Mouse (Mus musculus) T-helper 1 cell (primary cell): ENCODE data around the gene Smagp.

Experiments used
- in situ Hi-C: fragments of 300-600 bp; cut with MboI, MseI; formaldehyde crosslinking; loops from one replicate; pipeline ENCODE4 v1.15.1; 2025; ENCODE audit warnings: high pct_unique_total_duplicates

The Smagp gene

DNA sequence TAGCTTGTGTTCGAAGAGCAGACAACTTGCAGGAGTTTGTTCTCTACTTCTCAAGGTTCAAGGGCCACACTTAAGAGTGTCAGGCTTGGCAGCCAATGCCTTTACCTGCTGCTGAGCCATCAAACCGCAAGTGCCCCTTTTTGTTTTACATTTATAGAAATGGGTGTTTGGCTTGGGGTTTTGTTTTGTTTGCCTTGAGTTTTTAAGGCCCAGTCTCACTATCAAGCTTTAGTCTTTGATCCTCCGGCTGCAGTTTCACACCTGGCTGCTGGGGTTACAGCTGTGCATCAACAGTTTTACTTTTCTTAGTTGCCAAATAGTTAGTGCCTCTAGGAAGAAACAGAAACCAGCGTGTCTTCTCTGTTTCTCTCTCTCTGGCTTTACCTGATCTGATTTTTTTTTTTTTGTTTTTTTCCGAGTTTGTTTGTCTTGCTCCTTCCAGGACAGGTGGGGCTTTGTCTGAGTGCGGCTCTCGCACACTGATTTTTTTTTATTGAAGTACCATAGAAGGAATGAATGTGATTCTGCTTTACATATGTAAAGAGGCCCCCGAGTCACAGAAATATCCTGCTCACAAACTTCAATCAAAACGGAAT, 38.4 kb downstream of the Smagp start:
- in situ Hi-C loops, result no loop called here

DNA sequence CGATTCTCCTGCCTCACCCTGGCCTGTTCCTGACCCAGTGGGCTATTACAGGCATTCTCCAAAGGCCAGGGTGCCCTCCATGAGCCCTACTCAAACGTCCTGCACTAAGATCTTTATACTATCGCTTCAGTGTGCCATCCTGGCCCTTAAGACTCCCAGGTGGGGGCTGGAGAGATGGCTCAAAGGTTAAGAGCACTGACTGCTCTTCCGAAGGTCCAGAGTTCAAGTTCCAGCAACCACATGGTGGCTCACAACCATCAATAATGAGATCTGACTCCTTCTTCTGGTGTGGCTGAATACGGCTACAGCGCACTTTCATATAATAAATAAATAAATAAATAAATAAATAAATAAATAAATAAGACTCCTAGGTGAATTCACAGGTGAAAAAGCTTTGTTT, 43.9 kb downstream of the Smagp start:
- in situ Hi-C loops, result no loop called here

DNA sequence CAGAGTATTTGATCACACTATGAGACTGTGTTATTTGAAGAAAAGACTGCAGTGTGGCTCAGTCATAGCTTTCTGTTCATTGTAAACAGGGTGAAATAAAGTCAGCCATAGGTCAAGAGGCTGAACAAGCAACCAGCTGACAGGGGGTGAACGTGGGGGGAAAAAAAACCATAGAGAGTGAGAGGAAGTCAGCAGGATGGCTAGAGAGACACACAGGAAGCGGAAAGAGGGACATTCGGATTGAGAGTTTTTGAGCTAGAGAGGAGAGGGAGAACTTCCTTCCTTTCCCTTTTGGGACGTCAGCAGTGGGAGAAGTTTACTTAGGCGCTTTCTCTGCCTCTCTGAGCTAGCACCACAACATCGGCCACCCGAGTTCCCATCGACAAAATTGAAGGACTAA, 46.3 kb downstream of the Smagp start:
- in situ Hi-C loops, result no loop called here

DNA sequence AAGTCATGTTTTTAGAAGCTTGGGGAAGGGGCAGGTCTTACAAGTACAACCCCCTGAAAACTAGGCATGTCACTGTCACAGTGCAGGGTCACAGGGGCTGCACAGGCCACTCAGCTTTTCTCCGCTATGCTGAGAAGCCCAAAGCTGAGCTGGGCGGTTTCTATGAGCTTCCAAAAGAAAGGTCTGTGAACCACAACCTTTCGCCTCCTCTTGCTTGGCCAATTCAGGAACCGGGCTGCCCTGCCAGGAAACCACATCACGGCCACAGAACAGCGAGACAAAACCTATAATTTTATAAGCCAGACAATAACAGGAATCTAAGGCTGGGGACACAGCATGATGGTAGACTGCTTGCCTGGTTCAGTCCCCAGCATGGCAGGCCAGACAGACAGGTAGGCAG, 48.4 kb downstream of the Smagp start:
- in situ Hi-C loops, result no loop called here

DNA sequence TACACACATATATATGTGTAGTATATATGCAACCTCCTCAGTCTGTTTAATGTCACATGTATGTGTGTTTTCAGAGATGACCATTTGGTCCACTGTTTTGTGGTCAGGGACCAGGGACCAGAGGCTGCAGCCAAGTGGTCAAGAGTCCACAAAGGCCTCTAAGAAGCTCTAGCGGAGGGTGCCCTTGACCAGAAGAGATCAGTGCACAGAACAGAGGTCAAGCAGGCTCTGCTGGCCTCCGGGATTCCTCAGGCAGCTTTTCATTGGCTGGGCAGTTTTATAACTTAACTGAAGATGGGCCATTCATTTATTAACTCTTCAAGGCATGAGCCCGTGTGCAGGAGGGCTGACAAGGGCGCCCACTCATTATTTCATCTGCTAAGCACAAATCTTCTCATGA, 49.6 kb downstream of the Smagp start:
- in situ Hi-C loops, result no loop called here

DNA sequence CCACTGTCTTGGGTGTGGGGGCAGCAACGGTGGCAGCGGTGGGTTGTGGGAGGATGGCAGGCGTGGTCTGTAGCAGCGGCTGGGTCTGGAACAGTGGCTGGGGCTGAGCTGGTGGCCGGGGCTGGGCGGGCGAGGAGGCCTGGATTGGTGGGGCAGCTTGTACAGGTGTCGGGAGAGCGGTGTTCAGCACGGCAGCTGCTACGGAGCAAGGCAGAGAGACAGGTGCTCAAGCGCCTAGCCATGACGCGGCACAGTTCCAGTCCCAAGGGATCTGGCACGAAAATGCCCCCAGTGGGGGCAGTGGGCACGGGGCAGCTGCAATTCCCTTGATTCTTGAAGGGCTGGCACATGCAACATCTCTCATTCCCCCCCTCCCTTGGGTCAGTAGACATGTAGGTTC, 50.8 kb downstream of the Smagp start:
- in situ Hi-C loops, result no loop called here

DNA sequence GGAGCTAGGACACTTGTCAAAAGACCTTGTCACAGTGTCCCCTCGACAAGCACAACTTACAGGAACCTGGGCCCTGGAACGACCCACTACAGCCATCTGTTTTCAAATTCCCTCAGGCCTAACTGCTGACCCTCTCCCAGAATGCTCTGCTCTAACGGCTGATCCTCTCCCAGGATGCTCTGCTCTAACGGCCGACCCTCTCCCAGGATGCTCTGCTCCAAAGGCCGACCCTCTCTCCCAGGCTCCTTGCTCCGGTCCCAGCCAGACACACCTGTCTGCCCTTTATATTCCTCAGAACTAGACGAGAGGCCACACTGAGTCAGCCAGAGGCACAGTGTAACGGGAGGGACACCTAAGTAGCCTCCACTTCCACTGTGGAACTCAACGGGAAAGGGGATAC, 56.6 kb downstream of the Smagp start:
- in situ Hi-C loops, result no loop called here

DNA sequence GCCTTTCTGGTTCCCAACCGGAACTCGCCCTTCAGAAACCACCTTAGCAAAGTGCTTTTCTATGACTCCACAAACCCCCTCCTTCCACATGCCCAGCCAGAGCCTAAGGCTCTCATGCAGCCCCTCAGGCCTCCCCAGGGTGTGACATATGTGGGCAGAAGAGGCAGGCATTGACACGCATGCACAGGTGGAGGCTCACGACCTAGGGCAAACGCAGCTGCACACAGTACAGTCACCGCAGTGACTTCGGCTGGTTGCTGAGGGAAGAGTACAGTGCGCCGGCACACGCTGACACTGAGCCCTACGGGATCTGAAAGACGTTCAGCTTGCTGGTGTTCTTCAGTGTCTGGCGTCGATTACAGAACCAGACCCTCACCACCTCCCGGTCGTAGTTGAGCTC, 58.8 kb downstream of the Smagp start:
- in situ Hi-C loops, result no loop called here

DNA sequence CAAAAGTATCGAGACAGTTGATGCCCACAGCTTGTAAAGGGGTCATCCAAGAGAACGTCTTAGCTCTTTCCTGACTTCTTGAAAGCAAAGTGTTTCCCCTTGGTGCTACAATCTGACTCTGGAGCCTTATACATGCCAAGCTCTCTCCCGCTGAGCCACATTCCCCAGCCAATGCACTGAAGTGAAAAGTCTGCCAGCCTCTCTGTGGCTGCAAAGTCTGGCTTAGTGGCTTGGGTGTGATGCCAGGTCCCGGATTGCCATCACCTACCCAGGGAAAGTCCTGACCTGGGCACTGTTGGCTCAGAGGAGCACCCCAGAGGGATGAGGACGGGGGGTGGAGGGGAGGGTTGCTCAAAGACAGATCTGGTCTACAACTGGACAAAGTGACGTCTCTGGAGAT, 59.9 kb downstream of the Smagp start:
- in situ Hi-C loops, result no loop called here

DNA sequence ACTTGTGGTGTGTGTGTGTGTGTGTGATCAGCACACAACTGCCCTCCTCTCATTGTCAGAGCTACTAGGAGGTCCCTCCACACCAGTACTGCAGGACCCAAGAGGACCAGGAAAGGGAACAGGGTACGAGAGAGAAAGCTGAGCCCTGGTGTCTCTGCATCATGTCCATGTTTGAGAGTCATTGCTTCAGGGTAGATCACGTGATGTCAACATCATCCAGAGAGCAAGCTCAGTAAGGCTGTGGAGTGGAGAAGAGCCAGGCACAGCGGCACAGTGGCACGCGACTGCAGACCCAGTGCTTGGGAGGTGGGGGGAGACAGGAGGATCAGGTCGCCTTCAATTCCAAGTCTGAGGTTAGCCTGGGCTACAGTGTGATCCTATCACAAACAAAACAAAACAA, 60.3 kb downstream of the Smagp start:
- in situ Hi-C loops, result no loop called here

DNA sequence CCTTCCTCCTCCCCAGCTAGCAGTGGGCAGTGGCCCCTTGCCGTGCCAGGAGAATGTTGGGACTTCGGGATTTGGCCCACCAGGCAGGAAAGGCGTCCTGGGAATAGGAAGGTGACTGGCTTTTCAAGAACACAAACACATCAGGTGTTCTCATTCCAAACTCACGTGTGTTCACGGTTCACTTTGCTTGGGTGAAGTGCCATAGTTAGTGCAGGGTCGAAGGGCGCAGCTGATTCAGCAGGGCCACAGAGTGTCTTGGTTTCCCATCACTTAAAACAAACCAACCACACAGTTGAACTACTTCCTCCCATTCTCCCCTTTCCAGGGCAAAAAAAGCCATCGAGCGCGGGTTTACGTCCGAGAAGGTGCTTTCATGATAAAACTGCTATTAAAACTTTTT, 61.4 kb downstream of the Smagp start:
- in situ Hi-C loops, result no loop called here

DNA sequence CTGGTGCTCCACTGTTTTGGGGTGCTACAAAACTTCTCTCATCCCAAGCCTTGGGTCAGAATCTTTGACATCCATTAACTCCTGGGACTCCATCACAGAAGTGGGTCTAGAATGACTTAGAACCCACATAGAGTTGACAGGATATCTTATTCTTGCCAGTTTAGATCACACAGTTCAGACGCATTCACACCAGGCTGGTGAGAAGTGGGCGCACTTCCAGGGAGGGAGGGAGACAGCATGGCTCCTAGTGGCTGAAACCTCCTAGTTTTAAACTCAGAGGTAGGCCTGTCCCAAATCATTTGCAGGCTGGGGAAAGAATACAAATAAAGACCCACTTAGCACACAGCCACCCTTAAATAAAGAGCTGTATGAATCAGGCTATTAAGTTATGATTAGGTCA, 62.4 kb downstream of the Smagp start:
- in situ Hi-C loops, result no loop called here

DNA sequence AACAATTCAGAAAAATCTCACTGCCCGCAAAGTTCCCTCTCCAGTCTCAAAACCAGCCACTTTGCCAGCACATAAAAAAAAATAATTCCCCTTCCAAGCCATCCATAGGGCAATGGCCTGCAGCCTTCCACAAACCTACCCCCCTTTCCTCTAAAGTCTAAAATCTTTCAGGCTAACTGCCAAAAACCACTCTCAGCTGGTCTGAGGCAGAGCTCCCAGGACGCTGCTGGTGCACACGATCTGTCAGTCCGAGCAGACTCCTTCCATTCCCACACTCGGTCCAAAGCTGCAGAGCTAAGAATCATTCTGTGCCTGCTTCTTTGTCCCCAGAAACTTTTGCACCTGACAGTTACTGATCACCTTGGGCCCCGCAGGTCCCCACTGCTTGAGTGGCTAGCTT, 62.8 kb downstream of the Smagp start:
- in situ Hi-C loops, result no loop called here
